Mouse (Mus musculus) right cerebral cortex, postnatal 36 days (tissue): Measurements from ENCODE around the gene 7530416G11Rik.

Experiments
- DNase-seq, 2 experiments: peaks; one replicate each; pipeline ENCODE4 v3.0.0; 2022; ENCODE audit warnings: low spot score in 2 of 2, mixed read lengths in 1 of 2

7530416G11Rik gene

DNA sequence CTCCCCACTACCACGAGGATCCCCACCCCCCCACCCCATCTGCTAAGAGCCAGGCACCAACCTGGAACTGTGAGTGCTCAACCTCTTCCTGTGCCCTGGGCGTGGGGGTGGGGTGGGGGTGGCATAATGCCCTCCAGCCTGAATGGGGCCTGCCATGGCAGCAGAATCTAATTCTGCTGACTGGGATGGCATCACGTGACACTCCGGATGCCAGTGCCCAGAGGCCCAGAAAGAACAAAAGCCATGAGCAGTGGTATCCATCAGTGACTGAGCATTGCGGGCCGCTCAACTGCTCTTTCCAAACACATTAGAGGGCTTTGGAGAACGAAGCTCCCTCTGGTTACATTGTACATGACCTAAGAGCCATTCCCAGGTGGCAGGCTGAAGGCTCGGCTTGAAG lies at the start of gene 7530416G11Rik:
Gene 7530416G11Rik (minus strand): TSS at position 101 of the 400 bp plus-strand sequence.
- no peak for DNase-seq

DNA sequence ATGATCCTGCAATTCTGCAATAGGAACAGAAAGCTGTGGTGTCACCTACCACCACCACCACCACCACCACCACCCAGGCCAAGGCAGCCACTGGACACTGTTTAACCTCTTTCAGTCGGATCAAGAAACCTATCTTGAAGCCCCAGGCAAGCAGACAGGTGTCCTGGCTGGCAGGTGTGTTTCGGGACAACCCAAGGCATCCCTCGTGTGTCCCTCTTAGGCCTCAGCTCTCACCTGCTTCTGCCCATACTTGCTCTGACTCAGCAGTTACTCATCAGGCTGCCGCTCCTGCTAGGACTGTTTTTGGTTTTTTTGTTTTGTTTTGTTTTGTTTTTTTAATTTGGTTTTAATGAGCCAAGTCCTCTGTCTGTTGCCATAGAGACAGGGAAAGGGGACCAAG lies 43.5 kb upstream of the 7530416G11Rik start:
- no peak for DNase-seq

- DNase-seq: no peak
Measured at GRCm38 (mm10) chr15:85545369-85545768, 42.3 kb upstream of the 7530416G11Rik start.

DNA sequence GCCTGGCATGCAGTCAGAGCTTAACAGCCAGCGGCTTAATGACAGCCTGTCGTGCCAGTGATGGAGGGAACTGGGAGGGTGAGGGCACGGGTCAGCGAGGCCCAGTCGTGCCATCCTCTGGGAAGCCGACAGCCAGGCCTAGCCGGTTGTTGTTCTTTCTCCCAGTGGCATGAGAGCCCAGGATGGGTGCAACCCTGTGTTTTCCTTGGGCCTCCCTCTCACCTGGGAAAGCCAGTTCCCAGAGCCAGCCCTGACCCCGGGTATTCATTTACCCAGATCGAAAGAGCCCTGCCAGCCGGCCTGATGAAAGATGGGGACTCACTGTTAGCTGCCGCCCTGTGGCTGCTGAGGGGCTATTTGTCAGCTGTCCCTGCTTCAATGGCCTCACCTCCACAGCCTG lies 35.1 kb upstream of the 7530416G11Rik start:
- no peak for DNase-seq

DNA sequence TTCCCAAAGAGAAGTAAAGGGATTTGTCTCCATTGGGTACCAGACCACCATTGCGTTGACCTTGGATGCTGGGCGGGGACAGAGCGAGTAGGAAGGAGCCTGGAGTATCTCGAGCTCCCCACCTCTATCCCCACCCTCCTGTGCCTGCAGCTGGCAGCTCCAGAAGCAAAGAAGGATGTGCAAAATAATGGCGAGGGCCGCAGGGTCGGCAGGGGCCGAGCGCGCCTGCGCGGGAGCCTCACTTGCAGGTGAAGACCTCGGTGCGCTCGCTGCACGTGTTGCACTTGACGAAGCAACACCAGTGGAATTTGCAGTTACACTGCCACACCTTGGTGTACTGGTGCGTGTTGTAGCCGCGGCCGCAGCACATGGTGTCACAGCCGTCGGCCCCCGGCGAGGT lies 34.1 kb upstream of the 7530416G11Rik start:
- DNase-seq: no peak

DNA sequence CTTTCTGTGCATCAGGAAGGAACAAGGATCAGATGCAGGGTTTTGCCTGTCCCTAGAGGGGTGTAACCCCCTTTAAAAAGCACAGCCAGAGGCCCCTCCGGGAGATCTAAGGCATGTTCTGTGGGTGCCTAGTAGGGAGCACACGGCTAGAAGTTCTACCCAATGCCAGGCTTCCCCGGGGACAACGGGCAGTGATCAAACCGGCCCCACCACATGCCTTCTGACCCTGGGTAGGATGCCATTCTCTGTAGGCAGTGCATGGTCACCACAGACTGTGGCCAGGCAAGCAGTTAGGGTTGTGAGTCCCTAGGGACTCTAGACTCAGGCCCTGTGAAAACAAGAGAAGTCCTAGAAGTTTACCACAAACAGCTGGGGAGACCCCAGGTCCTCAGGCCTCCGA lies 31.6 kb upstream of the 7530416G11Rik start:
- no peak for DNase-seq

- DNase-seq: no peak
Measured at GRCm38 (mm10) chr15:85534215-85534614, 31.2 kb upstream of the 7530416G11Rik start.

DNA sequence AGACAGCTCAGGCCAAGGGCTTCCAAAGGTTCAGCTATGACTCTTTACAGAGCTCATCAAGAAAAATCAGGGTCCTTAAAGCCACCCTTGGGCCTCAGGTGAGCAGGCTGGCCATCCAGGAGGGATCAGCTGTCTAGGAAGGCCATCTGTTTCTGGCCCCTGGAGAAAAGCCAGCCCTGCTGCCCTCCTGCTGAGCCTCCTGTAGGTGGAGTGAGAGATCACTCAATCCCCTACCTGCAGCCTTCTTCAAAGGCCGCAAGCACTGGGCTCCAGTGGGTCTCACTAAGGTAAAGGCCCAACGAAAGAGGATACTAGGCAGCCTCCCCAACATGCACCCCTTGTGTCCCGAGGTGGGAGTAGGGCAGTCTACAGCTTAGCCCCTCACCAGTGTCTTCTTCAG lies 29.0 kb upstream of the 7530416G11Rik start:
- no peak for DNase-seq

- no peak for DNase-seq
Measured at GRCm38 (mm10) chr15:85529911-85530310, 26.9 kb upstream of the 7530416G11Rik start.

DNA sequence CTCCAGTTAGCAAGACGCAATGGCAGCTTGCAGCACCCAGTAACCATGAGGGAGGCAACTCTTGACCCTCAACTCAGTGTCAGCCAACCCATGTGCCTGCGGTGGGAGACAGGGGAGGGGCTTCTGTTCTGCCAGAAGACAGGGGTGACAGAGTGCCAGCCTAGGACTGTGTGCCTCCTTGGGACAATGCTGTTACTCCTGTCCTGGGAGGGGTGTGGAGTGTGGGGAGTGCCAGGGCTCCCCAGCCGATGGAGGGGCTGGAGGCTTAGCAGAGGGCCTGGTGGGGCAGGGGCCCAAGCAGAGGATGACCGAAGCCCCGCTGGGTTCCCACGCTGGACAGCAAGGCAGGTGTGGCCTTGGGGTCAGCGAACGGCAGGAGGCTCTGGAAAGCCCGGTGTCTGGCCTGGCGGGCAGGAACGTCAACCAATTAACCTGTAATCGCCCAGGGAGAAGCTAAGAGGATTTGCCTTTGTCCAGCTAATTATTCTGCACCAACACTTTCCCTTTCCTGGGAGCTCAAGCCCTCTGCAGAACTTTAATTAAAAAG lies 21.4 kb upstream of the 7530416G11Rik start:
- DNase-seq: no peak

DNA sequence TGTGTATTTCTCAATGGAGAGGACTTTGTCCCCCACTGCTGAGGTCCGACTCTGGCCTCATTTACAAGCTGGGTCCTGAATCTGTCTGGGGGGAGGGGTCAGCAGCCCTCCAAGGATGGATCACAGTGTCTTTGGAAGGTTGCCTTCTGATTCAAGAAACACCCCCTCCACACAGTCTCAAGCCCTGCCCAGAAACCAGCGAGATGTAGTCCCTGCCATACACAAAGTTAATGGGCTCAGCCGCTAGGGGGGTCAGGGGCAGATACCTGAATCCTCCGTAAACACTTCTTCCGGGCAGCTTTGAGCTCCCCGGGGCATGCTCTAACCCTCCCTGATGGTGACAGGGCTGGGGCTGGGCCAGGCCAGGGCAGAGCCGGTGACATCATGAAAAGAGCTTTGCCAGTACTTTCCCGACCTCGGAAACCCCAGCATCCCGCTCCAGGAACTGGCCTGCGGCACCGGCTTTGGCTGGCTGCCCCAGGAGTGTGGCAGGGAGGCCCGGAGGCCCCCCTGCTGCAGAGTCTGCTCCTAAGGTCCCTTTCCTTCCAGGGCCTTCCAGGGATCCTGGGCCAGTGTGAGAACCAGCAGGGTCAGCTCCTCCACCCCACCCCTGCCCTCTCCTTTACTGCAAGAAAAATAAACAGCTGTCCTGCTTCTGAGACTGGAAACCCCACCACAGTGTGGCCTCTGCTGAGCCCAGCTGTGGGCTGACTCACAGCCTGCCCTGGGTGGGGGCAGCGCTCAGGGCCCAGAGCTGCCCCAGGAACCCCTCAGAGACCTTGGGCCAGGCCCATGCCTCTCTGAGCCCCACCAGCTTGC lies 20.4 kb upstream of the 7530416G11Rik start:
- DNase-seq: no peak

DNA sequence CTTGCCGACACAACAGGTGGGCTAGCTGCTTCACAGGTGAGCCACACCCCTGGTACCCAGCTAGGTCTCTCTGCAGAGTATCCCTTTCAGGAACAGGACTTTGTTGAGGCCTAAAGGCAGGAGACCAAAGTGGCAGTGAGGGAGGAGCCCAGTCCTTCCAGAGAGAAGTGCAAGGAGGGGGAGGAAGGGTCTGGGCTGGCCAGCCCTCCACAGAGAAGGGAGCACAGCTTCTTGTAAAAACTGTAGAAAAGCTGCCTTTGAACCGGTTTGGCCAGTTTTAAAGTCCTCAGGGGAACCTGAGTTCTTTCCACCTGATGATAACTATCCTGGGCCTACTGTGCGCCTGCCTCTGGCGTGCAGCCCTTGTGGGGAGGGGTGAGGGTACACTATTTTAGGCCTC lies 16.4 kb upstream of the 7530416G11Rik start:
- DNase-seq: no peak

GRCm38 (mm10) chr15:85507370-85508014 lies 4.5 kb upstream of the 7530416G11Rik start:
- DNase-seq: no peak

DNA sequence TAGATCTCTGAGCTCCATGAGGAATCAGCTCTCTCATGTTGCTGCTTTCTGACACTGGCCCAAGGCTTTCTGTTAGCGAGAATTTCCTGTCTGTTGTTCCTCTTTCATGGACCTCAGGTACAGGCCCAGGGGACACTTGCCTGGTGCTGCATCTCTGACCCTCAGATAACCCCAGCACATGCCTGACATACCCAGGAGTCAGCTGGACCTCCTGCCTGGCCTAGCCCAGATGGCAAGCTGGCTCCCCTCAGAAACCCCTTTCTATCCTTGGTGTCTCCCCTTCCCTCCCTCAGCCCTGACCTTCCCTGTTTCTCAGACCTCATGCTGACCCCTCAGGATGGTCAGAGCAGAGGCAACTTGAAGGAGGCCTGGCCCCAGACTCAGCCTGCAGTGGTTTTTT lies 3.7 kb upstream of the 7530416G11Rik start:
- no peak for DNase-seq

- no peak for DNase-seq
Measured at GRCm38 (mm10) chr15:85505118-85505925, 2.3 kb upstream of the 7530416G11Rik start.

GRCm38 (mm10) chr15:85500267-85500666 lies 2.8 kb downstream of the 7530416G11Rik start:
- DNase-seq: no peak

- DNase-seq: no peak
Measured at GRCm38 (mm10) chr15:85497981-85498475, 5.0 kb downstream of the 7530416G11Rik start.

DNA sequence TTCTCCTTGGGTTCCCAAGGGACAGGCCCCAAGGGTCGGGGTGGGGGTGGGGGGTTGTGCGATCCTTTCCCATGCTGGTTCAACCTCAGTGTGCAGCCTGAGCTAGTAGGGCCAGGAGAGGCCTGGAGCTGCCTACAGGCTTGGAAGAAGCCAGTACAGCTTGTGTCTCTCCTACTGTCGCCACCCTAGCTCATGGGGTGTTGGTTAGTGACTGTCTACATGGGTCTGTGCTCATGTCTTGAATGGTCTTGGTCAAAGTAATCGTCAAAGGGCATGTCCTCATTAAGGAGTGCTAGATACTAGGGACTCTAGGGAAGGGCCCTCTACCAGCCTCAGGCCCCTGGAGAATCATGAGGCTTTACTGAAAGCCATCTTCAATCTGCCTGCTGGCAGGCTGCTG lies 5.5 kb downstream of the 7530416G11Rik start:
- DNase-seq: no peak

- peak; percentile 68 to 71 for DNase-seq
Measured at GRCm38 (mm10) chr15:85494163-85494621, 8.8 kb downstream of the 7530416G11Rik start.

GRCm38 (mm10) chr15:85489751-85490150 lies 13.3 kb downstream of the 7530416G11Rik start:
- DNase-seq: no peak

DNA sequence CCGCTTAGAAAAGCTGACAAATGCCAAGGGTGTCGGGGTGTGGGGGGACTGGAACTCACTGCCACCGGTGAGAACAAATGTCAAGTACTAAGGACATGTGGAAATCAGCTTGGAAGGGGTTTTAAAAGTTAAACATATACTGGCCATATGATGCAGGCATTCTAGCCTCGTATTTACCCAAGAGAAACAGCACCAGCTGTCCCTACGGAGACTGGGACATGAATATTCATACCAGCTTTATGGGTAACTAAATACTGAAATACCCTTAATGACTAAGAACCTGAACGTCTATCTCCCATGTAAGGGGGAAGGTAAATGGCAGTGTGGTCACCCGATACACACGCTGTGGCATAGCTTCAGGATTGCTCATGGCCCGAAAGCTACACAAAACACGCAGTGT lies 14.1 kb downstream of the 7530416G11Rik start:
- DNase-seq: no peak

DNA sequence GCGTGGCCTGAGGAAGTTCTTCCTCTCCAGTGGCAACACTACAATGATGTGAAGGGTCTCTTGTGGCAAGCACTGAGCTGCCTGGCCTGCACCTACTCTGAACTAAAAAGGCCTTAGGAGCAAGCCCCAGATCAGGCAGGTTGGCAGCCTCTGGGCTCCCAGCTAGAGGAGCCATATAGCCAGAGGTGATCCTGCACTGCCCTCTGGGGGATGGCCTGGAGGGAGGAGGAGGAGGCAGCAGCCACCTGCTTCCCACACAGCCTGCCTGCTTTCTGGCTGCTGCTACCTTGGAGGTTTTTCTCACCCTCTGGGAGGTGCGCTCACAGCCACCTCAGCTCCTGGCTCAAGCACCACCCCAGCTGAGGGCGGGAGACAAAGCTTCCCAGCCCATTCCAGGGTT lies 22.4 kb downstream of the 7530416G11Rik start:
- no peak for DNase-seq
